Mouse (Mus musculus) CD4-positive, CD25-positive, alpha-beta regulatory T cell, adult 2 months (primary cell): Measurements from ENCODE around the gene Ndufs6.

Experiments
- DNase-seq: peaks from one replicate; pipeline ENCODE4 v3.0.0-alpha.2; 2012; ENCODE audit warnings: low read depth, low spot score

Ndufs6 gene

DNA sequence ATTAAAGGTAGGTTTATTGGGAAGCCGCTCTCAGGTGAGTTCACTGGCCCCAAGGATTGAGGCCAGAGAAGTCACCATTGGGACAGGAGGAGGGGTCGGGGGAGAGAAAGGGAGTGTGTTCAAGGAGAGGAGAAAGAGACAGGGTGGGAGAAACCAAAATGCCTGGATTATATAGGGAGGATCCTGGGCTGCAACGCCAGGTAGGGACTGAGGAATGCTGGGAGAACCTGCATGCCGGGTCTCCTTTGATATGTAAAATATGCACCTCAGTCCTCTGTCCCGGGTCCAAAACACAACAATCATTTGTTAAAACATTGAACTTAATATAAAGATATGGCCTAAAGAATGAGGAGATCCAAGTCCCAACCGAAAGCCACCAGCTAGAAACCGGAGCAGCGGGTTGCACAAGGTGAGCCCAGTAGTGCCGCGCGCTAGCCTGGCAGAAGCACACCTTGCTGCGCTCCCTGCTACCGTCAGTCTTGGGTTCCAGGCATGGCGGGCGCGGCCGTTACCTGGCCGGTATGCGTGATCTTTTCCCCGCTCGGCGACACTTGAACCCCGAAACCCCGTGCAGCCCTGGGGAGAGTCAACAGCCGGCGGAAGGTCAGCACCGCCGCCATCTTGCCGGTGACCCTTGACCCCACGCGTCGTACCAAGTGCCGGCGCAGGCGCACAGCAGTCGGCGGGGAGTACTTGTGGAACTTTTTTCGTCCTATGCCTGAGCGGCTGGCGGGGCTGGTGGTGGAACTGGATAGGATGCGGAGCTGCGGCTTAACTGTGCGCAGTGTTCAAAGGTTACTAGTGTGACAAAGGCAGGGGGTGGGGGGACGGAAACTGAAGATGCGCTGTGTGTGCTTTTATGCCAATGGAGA lies at the start of gene Ndufs6, which contains the start of gene Mrpl36:
Gene Ndufs6, minus strand, starts transcription at position 716 of the 872 bp plus-strand sequence.
Gene Mrpl36, plus strand, starts transcription at position 687 of the 872 bp plus-strand sequence.
- peak; percentile 97 for DNase-seq

DNA sequence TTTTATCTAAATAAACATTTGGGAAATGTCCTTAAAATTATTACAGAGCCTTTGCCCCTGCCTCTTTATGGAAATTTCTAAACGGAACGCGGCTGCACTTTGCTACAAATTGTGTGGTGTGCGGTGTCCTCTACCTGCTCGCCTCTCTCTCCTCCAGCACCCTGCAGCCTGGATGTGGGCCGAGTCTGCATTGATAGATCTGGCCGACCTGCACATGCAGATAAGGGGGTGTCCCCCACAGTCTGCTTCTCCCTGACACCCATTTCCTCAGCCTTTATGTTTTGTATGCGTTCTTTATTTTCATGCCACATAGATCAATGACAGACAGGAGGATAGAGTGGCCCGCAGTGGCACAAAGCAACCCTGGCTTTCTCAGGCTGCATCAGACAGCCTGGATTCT lies 49.3 kb upstream of the Ndufs6 start:
- peak; percentile 21 for DNase-seq

DNA sequence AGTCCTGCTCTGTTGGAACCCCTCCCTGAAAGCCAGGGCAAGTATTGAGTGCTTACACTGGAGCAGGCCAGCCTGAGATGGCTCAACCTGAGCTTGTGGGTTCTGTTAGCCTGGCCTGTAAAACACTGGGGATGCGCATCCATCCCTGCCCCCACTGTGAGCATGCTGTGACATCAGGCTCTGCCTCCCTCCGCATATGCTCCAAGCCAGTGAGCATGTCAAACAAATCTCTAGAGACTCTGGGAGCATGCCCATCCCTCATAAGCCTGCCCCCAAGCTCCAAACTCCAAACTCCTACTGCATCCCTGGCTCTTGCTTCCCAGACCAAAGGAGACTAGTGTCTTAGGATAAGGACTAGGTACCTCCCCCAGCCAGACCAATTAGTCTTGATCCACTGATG lies 46.3 kb upstream of the Ndufs6 start:
- no peak for DNase-seq

GRCm38 (mm10) chr13:73373367-73373766 lies 45.0 kb upstream of the Ndufs6 start:
- DNase-seq, result no peak

- DNase-seq, result no peak
Measured at GRCm38 (mm10) chr13:73357106-73357505, 28.8 kb upstream of the Ndufs6 start.

GRCm38 (mm10) chr13:73352491-73352890 lies 24.1 kb upstream of the Ndufs6 start:
- no peak for DNase-seq

DNA sequence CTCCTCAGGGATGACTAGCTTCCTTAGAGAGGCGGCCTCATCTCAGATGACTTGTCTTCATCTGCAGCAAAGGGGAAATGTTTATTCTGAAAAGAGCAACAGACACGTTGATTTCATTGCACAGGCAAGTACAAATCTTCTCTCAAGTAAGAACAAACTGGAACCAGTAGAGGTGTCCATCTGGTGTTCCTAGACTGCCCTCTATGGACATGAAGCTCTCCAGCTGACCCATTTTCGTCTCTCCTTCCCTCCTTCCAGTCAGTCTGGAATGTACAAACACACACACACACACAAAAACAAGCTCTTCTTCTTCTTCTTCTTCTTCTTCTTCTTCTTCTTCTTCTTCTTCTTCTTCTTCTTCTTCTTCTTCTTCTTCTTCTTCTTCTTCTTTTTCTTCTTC lies 23.6 kb upstream of the Ndufs6 start:
- DNase-seq, result no peak

DNA sequence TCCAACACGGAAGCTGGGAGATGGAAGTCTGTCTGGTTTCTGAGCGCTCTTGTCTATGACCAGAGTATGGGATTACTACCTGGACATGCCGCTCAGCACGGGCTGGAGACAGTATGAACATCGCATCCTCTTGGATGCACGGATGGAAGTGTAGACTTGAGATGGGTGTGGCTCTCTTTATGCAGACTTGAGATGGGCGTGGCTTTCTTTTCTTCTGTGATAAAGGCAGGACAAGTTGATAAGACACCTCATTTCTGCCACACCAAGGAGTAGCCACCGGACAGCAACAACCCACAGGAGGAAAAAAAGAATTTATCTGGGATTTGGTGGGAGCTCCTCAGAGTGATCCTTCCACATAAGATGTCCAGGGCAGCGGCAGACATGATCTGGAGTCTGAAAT lies 22.4 kb upstream of the Ndufs6 start:
- no peak for DNase-seq

DNA sequence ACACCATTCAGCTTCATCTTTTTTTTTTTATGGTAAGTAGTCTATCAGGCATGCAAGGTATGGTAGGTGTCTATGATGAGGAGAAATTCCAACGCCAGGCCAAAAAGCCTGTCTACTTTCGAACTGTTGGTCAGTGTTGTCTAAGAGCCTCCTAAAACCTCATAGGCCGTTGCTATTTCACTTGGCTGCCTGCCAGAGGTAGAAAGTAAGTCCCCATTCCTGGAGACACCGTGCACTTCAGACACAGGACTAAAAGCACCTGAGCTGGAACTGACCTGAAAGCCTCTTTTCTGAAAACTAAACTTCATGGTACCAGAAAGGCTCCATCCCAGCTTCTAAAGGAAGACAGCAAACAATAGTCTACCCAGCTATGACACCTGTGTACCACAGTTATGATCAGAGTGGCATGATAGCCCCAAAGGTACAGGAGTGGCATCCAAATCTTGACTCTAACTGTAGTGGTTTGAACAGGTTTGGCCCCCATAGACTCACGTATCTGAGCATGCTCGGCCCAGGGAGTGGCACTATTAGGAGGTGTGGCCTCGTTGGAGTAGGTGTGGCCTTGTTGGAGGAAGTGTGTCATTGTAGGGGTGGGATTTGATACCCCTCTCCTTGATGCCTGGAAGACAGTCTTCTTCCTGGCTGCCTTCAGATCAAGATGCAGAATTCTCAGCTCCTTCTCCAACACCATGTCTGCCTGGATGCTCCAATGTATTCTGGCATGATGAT lies 19.7 kb upstream of the Ndufs6 start:
- no peak for DNase-seq

DNA sequence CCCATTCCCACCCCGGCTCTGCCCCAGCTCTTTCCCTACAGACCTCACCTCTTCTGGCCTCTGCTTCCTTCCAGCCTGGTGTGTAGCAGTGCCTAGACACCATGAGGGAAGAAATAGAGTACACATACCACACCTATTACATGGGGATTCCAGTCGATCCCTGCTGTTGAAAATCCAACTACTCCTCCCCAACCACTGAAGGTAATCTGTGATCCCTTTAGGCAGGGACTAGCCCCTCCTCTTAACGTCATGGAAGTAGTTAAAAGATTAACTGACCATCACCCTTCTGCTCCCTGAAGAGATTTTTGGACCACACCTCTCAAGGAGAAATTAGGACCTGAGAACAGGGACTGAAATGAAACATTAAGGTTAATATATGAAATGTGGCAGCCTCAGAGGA lies 18.8 kb upstream of the Ndufs6 start:
- no peak for DNase-seq

- no peak for DNase-seq
Measured at GRCm38 (mm10) chr13:73346743-73347142, 18.4 kb upstream of the Ndufs6 start.

GRCm38 (mm10) chr13:73346131-73346530 lies 17.8 kb upstream of the Ndufs6 start:
- no peak for DNase-seq

- peak; percentile 55 for DNase-seq
Measured at GRCm38 (mm10) chr13:73345102-73345890, 17.0 kb upstream of the Ndufs6 start.

DNA sequence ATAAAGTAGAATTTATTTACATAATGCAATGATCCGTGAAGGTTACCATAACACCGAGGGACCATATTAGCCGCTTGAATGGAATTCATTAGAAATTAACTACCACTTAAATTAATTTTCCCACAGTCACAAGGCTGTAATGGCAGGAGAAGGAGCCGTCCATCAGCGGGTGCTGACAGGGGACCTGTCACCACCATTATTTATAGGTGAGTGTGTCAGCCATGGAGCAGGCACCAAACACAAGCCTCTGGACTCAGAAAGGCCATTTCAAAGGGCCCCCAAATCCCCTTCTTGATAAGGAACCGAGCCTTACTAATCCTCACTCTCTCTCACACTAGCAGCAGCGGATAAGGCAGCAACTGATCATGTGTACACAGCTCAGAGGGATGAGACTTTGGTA lies 8.4 kb upstream of the Ndufs6 start:
- no peak for DNase-seq

DNA sequence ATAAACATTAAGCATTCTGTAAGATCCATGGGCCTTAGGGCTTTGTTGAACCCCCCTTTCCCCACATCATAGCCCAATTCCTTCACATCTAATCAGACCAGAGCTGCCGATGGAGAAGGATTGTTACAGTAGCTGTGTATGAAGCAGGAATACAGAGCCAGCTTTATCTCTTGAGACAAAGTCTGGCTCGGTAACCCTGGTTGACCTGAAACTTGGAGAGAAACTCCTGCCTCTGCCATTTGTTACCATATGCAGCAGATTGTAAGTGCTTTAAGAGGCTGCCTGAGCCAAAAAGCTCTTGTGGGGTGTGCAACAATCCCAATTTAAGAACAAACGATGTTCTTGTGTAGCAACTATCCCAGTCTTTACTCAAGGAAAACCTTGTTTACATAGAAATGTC lies 3.4 kb upstream of the Ndufs6 start:
- DNase-seq, result no peak

DNA sequence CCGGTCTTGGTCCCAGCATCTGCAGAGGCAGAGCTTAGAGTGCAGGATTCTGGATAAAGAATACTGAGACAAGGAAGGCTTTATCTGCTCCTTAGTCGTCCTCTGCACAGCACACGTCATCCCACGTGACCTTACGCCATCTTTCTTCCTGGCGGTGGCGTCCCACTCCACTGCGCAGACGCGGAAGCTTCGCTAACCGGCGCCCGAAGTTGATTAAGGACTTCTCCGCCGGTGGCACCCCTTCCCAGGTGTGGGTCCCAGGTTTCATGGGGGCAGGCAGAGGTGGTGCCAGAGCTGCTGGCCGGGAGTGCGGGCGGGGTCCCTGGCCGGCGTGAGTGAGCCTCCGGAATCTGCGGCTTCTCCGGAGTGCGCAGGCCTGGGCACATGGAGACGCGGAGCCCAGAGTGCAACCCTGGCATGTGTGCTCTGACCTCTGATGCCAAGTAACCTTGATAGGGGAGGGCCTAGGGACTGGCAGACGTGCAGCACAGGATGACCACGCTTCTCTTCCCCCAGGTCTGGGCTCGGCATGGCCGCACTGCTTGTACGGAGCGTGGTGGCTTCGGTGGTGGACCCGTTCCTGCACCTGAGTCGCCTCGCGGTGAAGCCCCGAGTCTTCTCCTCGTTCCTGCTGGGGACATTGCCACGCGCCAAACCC lies 2.6 kb upstream of the Ndufs6 start:
- DNase-seq, result peak; percentile 95

- DNase-seq, result no peak
Measured at GRCm38 (mm10) chr13:73323406-73323805, 4.9 kb downstream of the Ndufs6 start.

DNA sequence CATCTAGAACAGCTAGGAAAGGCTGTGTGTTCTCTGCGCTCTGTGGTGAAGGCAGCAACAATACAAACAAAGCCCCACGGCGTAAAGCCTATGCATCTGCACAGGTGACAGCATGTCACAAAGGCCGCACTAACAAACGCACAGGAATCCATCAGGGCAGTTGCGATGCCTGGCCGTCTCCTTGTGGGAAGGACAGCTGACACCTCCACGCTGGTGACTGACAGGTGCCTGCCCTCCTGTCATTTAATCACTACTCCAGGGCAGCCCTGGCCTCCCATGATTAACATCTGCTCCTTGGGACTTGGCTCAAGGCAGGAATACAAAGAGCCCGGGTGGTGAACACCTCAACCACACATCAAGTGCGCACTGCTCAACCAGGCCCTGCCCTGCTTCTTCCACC lies 5.7 kb downstream of the Ndufs6 start:
- DNase-seq, result no peak

- no peak for DNase-seq
Measured at GRCm38 (mm10) chr13:73320048-73320447, 8.3 kb downstream of the Ndufs6 start.

DNA sequence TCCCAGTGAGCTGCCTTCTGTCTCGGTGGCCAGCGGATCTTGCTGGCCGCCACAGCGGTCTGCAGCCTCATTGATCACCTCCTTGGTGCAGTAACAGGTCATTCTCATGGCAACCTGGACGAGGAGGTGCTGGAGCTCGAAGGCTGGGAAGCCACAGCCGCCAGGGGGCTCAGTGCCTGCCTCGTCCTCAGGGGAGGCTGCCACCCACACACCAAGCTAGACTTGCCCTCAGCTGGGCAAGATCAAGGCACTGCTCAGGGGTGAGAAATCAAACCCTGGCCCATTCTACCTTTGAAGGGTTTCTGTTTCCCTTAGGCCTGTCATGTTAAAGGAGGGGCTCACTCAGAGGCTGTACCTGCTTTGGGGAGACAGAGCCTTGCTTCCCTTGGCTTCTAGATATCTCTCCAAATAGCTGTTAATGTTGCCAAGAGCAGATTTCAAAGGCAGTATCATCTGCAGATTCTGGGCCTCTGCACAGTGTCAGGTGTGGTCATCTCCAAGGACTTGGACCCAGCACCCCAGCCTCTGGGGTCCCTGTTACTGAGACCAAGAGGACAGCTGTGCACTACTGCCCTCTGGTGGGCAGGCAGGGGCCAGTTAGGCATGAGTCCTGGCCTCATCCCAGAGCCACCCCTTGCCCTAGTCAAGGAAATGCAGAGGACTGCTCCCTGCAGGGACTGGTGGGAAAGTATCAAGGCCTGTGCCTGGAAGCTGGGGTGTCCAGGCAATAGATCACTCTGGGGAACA lies 18.0 kb downstream of the Ndufs6 start:
- peak; percentile 68 for DNase-seq

DNA sequence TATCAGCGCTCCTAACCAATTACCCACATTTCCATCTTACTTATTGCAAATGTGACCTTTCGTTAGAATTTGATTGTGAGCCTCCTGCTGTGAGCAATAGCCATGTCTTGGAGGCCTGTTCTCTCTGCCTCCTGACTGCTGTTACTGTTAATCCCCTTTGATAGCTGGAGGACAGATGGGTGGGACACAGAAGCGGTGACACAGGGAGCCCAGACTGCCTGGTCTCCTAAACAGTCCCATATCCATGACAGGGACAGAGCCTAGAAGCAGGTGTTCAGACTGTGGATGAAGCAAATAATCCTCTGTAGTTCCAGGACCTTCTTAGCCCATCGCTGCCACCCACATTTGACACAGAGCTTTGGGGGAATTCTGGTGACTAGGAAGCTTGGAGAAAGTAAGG lies 21.9 kb downstream of the Ndufs6 start:
- no peak for DNase-seq
